Mouse (Mus musculus) common myeloid progenitor, adult 5-6 weeks (primary cell): ENCODE data around the gene Gm45015. TPM values are rescaled to one million over a fixed set of nuclear protein-coding genes. Genes with fewer than 3 reads are reported as not detected.

Experiments
- total RNA-seq: library from RNA; stranded (forward); fragments of 200-1000, 187-1606 nt; gene quantifications from 2 replicates; pipeline ENCODE4 v1.2.3, GENCODE M21; 2017

The Gm45015 gene
- total RNA-seq, 1 experiment from 2014 or later: not detected

Other genes with a start within 250 kb of the Gm45015 start
- 4.1 and 8.2 TPM in 2 replicates for gene Xlr3a, start 239.7 kb downstream of the Gm45015 start, total RNA-seq
- gene Gm14685, start 219.8 kb downstream of the Gm45015 start, total RNA-seq: not detected in 2 replicates
- not detected in 2 replicates for gene Xlr5b, start 188.0 kb downstream of the Gm45015 start, total RNA-seq
- not detected in 2 replicates for gene DXBay18, start 187.4 kb downstream of the Gm45015 start, total RNA-seq
- gene Spin2d, start 159.9 kb downstream of the Gm45015 start, total RNA-seq: 1.1 TPM in 1 of 2 replicates, not detected in the other
- gene Xlr3b, start 144.6 kb downstream of the Gm45015 start, total RNA-seq: 3.2 and 7.7 TPM in 2 replicates
- gene Xlr4b, start 122.5 kb downstream of the Gm45015 start, total RNA-seq: 20.1 and 36.6 TPM in 2 replicates
- gene F8a, start 108.5 kb downstream of the Gm45015 start, total RNA-seq: 4.7 and 7.4 TPM in 2 replicates
- 5.8 and 6.2 TPM in 2 replicates for gene Xlr4c, start 93.7 kb downstream of the Gm45015 start, total RNA-seq
- gene Xlr3c, start 71.5 kb downstream of the Gm45015 start, total RNA-seq: not detected in 2 replicates
- not detected in 2 replicates for gene Xlr5a, start 43.9 kb downstream of the Gm45015 start, total RNA-seq
- gene Xlr5c, start 43.9 kb downstream of the Gm45015 start, total RNA-seq: not detected in 2 replicates
- gene Zfp275, start 5.8 kb upstream of the Gm45015 start, total RNA-seq: 9.8 and 10.1 TPM in 2 replicates
- not detected in 2 replicates for gene Gm18336, start 61.9 kb upstream of the Gm45015 start, total RNA-seq
- gene Zfp92, start 74.3 kb upstream of the Gm45015 start, total RNA-seq: not detected in 2 replicates
- gene Trex2, start 98.5 kb upstream of the Gm45015 start, total RNA-seq: not detected in 2 replicates
- gene Haus7, start 122.2 kb upstream of the Gm45015 start, total RNA-seq: 46.3 and 111 TPM in 2 replicates
- 0.59 TPM in 1 of 2 replicates, not detected in the other for gene Bgn, start 146.8 kb upstream of the Gm45015 start, total RNA-seq
- gene Atp2b3, start 166.2 kb upstream of the Gm45015 start, total RNA-seq: not detected in 2 replicates